Mouse (Mus musculus) hindbrain, embryonic 13.5 days (tissue): Measurements from ENCODE around the gene Galnt10. TPM values are rescaled to one million over a fixed set of nuclear protein-coding genes. Genes with fewer than 3 reads are reported as not detected.

Experiments used
- ATAC-seq: fragments of 200-750 bp; cut with Nextera tagmentation; 2 replicates; pipeline ENCODE4 v1.8.0; 2017; ENCODE audit warnings: moderate TSS enrichment; ENCODE audit not compliant: low FRiP score
- H3K27ac ChIP-seq: fragments of 300-500 bp; sonication (generic); 2 replicates; pipeline ENCODE4 v1.5.1; 2015; ENCODE audit warnings: inconsistent platforms, mild to moderate bottlenecking, moderate library complexity
- H3K27me3 ChIP-seq: fragments of 300-500 bp; sonication (generic); 2 replicates; pipeline ENCODE4 v1.6.1; 2015; ENCODE audit warnings: mild to moderate bottlenecking, inconsistent platforms
- H3K36me3 ChIP-seq: fragments of 300-500 bp; sonication (generic); 2 replicates; pipeline ENCODE4 v1.6.1; 2015; ENCODE audit warnings: mild to moderate bottlenecking, inconsistent platforms
- H3K4me1 ChIP-seq: fragments of 300-500 bp; sonication (generic); replicated peaks from 2 replicates; pipeline ENCODE4 v1.6.1; 2015; ENCODE audit warnings: inconsistent platforms
- H3K4me2 ChIP-seq: fragments of 300-500 bp; sonication (generic); 2 replicates; pipeline ENCODE4 v1.6.1; 2015; ENCODE audit warnings: inconsistent platforms, mild to moderate bottlenecking, moderate library complexity
- H3K4me3 ChIP-seq: fragments of 300-500 bp; sonication (generic); 2 replicates; pipeline ENCODE4 v1.5.1; 2015; ENCODE audit warnings: mild to moderate bottlenecking, inconsistent platforms
- H3K9ac ChIP-seq: fragments of 300-500 bp; sonication (generic); 2 replicates; pipeline ENCODE4 v1.6.1; 2015; ENCODE audit warnings: mild to moderate bottlenecking, inconsistent platforms
- H3K9me3 ChIP-seq: fragments of 300-500 bp; sonication (generic); 2 replicates; pipeline ENCODE4 v1.6.1; 2016; ENCODE audit warnings: inconsistent platforms
- WGBS: fragments of 180-500 bp; shearing (Covaris S2); methylation state at CpG from one replicate; pipeline ENCODE4 v1.1.7; 2015; 5-methylcytosine and 5-hydroxymethylcytosine counted together
- polyA plus RNA-seq: library from polyadenylated mRNA; unstranded; fragments of >200 nt; fragmentation: Nextera tagmentation; extraction: Ambion mirVana; gene quantifications from 2 replicates; pipeline ENCODE4 v1.2.1, GENCODE M21; 2015

Gene Galnt10
- polyA plus RNA-seq, 1 experiment from 2014 or later = 12.1 TPM

GRCm38 (mm10) chr11:57617526-57618264, 27.5 kb upstream of the Galnt10 start:
- no peak overlapping the region for H3K4me2 ChIP-seq
- 0 out of 2 replicates have a peak, but pooled peaks cover 17% of the 10 kb centered on the region for H3K27me3 ChIP-seq
- no peak overlapping the region for H3K4me3 ChIP-seq
- H3K9me3 ChIP-seq = no peaks in the 10 kb centered on the region
- ATAC-seq = no peak
- 41% methylated on average over 15 of the region's 15 CpGs for WGBS
- H3K36me3 ChIP-seq = no peaks in the 10 kb centered on the region
- no peak overlapping the region for H3K9ac ChIP-seq
- H3K4me1 ChIP-seq = peaks cover 32% of the 10 kb centered on the region
- H3K27ac ChIP-seq = 0 out of 2 replicates have a peak overlapping the region, but pooled peaks have one; percentile 13

GRCm38 (mm10) chr11:57621472-57621871, 23.8 kb upstream of the Galnt10 start:
- 84% methylated on average over 3 of the region's 3 CpGs for WGBS
- Histone ChIP-seq H3K4me3 (no peak overlapping the region), H3K4me2 (no peak overlapping the region), H3K4me1 (peaks cover 30% of the 10 kb centered on the region), H3K27me3 (peaks cover 32% of the 10 kb centered on the region), H3K36me3 (no peaks in the 10 kb centered on the region), H3K27ac (no peak overlapping the region), H3K9me3 (no peaks in the 10 kb centered on the region), H3K9ac (no peak overlapping the region)
- no peak for ATAC-seq

- Histone ChIP-seq H3K4me1 (peaks cover 30% of the 10 kb centered on the region), H3K27ac (no peak overlapping the region; the same call in 1 of the 2 replicates), H3K36me3 (no peaks in the 10 kb centered on the region), H3K4me3 (no peak overlapping the region), H3K4me2 (no peak overlapping the region), H3K9me3 (no peaks in the 10 kb centered on the region), H3K27me3 (peaks cover 33% of the 10 kb centered on the region), H3K9ac (no peak overlapping the region)
- no peak for ATAC-seq
Measured at GRCm38 (mm10) chr11:57621876-57622275, 23.4 kb upstream of the Galnt10 start.

GRCm38 (mm10) chr11:57624490-57624893, 20.8 kb upstream of the Galnt10 start:
- no peak overlapping the region for H3K9ac ChIP-seq
- no peaks in the 10 kb centered on the region for H3K36me3 ChIP-seq
- H3K27me3 ChIP-seq = peaks cover 35% of the 10 kb centered on the region
- peak; percentile 83 for ATAC-seq
- no peaks in the 10 kb centered on the region for H3K9me3 ChIP-seq
- no peak overlapping the region for H3K4me3 ChIP-seq
- peaks cover 34% of the 10 kb centered on the region for H3K4me1 ChIP-seq
- no peak overlapping the region for H3K27ac ChIP-seq
- no peak overlapping the region for H3K4me2 ChIP-seq
- WGBS = 43% methylated on average over 5 of the region's 5 CpGs

GRCm38 (mm10) chr11:57625465-57625864, 19.8 kb upstream of the Galnt10 start:
- H3K4me3 ChIP-seq = no peak overlapping the region
- no peaks in the 10 kb centered on the region for H3K36me3 ChIP-seq
- no peak overlapping the region for H3K9ac ChIP-seq
- peaks cover 35% of the 10 kb centered on the region for H3K27me3 ChIP-seq
- no peak overlapping the region for H3K4me2 ChIP-seq
- no peak overlapping the region for H3K27ac ChIP-seq
- H3K4me1 ChIP-seq = peaks cover 36% of the 10 kb centered on the region
- H3K9me3 ChIP-seq = no peaks in the 10 kb centered on the region
- no peak for ATAC-seq

- no peak overlapping the region for H3K9ac ChIP-seq
- H3K9me3 ChIP-seq = no peaks in the 10 kb centered on the region
- 55% methylated on average over 9 of the region's 9 CpGs for WGBS
- no peak for ATAC-seq
- H3K27ac ChIP-seq = no peak overlapping the region
- peaks cover 29% of the 10 kb centered on the region; the same call in 1 of the 2 replicates for H3K4me1 ChIP-seq
- H3K36me3 ChIP-seq = no peaks in the 10 kb centered on the region
- no peak overlapping the region for H3K4me2 ChIP-seq
- H3K27me3 ChIP-seq = peaks cover 29% of the 10 kb centered on the region
- H3K4me3 ChIP-seq = no peak overlapping the region
Measured at GRCm38 (mm10) chr11:57627086-57627735, 18.0 kb upstream of the Galnt10 start.

GRCm38 (mm10) chr11:57631805-57632485, 13.3 kb upstream of the Galnt10 start:
- Histone ChIP-seq H3K4me2 (no peak overlapping the region), H3K4me1 (peaks cover 24% of the 10 kb centered on the region; the same call in 1 of the 2 replicates), H3K9ac (no peak overlapping the region), H3K27me3 (peaks cover 17% of the 10 kb centered on the region; the same call in 1 of the 2 replicates), H3K9me3 (no peaks in the 10 kb centered on the region), H3K4me3 (no peak overlapping the region), H3K27ac (no peak overlapping the region), H3K36me3 (no peaks in the 10 kb centered on the region)
- no peak for ATAC-seq
- WGBS = 79% methylated on average over 7 of the region's 7 CpGs

- no peak for ATAC-seq
- Histone ChIP-seq H3K4me1 (peaks cover 20% of the 10 kb centered on the region; the same call in 1 of the 2 replicates), H3K9me3 (no peaks in the 10 kb centered on the region), H3K9ac (no peak overlapping the region), H3K4me2 (no peak overlapping the region), H3K27ac (no peak overlapping the region), H3K4me3 (no peak overlapping the region), H3K27me3 (peaks cover 11% of the 10 kb centered on the region; the same call in 1 of the 2 replicates), H3K36me3 (no peaks in the 10 kb centered on the region)
- 95% methylated on average over 2 of the region's 2 CpGs for WGBS
Measured at GRCm38 (mm10) chr11:57633006-57633405, 12.2 kb upstream of the Galnt10 start.

GRCm38 (mm10) chr11:57633975-57634585, 11.2 kb upstream of the Galnt10 start:
- WGBS = 73% methylated on average over 6 of the region's 6 CpGs

GRCm38 (mm10) chr11:57635148-57635547, 10.1 kb upstream of the Galnt10 start:
- WGBS = 39% methylated on average over 9 of the region's 9 CpGs
- no peaks in the 10 kb centered on the region for H3K36me3 ChIP-seq
- peaks cover 10% of the 10 kb centered on the region; the same call in 1 of the 2 replicates for H3K27me3 ChIP-seq
- H3K4me1 ChIP-seq = 0 out of 2 replicates have a peak, but pooled peaks cover 7% of the 10 kb centered on the region
- no peak overlapping the region for H3K4me2 ChIP-seq
- H3K4me3 ChIP-seq = no peak overlapping the region
- ATAC-seq = no peak
- no peaks in the 10 kb centered on the region for H3K9me3 ChIP-seq
- H3K9ac ChIP-seq = no peak overlapping the region
- H3K27ac ChIP-seq = no peak overlapping the region

More at GRCm38 (mm10) chr11:57633975-57634585, 11.2 kb upstream of the Galnt10 start:
- H3K4me2 ChIP-seq = no peak overlapping the region
- H3K9me3 ChIP-seq = no peaks in the 10 kb centered on the region
- peaks cover 13% of the 10 kb centered on the region; the same call in 1 of the 2 replicates for H3K4me1 ChIP-seq
- no peaks in the 10 kb centered on the region for H3K36me3 ChIP-seq
- ATAC-seq = no peak
- no peak overlapping the region for H3K4me3 ChIP-seq
- no peak overlapping the region for H3K27ac ChIP-seq
- H3K27me3 ChIP-seq = peaks cover 10% of the 10 kb centered on the region; the same call in 1 of the 2 replicates
- no peak overlapping the region for H3K9ac ChIP-seq

GRCm38 (mm10) chr11:57643691-57644090, 1.6 kb upstream of the Galnt10 start:
- peak overlapping the region; percentile 77; the same call in 1 of the 2 replicates for H3K9ac ChIP-seq

More at GRCm38 (mm10) chr11:57643691-57644090, 1.6 kb upstream of the Galnt10 start:
- H3K4me2 ChIP-seq = peak overlapping the region; percentile 99
- H3K27ac ChIP-seq = no peak overlapping the region
- no peak for ATAC-seq
- peak overlapping the region; percentile 65; the same call in 1 of the 2 replicates for H3K4me3 ChIP-seq
- 66% methylated on average over 2 of the region's 2 CpGs for WGBS
- H3K27me3 ChIP-seq = 0 out of 2 replicates have a peak, but pooled peaks cover 11% of the 10 kb centered on the region
- no peaks in the 10 kb centered on the region for H3K9me3 ChIP-seq
- H3K36me3 ChIP-seq = no peaks in the 10 kb centered on the region
- peaks cover 41% of the 10 kb centered on the region for H3K4me1 ChIP-seq
